Mouse (Mus musculus) 416B (cell line): ENCODE measurements at regions not wholly inside any gene's neighbourhood (a gene's known extent, or its start where the extent isn't known, plus 50 kb on each side); places are given as distances from the start of the nearest gene placed in this dataset.

ENCODE experiments used
- DNase-seq: peaks from one replicate; pipeline ENCODE4 v3.0.0; 2011; ENCODE audit warnings: low read depth

DNA sequence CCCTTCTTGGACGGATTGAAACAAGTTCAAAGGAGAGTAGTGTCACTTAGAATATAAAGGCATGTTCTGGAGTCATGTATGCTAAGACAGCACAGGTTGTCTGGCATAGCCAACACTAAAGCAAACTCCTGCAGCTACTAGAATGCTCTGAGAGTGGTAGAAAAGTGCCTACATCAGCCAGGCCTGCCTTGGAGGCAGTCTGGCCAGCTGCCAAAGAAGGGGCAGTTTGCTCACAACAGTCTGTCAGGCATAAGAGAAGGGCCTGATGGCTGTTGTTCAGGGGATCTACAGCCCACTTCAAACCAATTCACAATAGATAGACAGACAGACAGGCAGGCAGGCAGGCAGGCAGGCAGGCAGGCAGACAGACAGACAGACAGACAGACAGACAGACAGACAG, 136.5 kb upstream of the Dap start:
- DNase-seq = no peak

DNA sequence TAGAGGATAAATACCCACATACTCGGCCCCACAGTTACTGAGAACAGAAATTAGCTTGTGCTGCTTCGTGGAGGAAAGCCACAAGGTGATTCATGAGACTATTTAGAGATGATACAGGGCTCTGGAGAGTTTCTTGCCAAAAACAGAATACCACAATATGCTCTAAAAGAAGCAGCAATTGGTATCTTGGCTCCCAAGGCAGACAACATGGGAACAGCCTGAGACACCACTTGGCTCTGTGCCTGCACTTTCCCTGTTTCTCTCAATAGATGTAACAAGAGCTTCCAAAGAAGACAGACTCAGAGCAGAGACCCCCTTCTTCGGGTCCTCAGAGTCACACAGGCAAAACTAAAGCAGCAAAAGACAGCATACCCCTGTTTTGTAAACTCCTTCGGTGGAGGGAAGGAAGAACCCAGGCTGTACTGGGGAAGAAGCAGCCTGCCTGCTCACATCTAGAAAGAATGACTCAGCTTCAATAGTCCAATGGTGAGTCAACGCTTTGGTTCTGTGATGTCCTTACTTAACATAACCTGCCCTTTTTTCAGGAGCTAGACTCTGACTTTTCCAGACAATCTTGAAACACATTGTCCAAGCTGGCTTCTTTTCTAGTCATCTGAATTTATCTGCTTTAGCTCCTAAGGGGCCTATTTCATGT, 132.1 kb upstream of the Dap start:
- no peak for DNase-seq

DNA sequence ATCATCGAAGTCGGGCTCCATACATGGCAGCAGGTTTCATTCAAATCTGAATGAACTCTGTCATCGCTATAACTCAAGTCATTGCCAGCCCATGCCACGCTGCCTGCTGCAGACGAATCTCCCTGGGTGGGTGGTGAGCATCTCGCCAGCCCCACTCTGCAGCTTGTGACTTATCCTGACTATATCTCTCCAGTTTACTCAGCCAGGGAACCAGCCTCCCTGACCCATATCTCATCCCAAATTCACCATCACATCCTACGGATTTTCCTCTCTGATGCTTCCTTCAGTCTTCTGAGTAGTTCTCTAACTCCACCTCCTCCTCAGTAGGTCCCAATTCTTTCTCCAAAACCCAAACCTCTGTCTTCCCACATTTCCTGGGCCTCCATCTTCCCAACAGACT, 127.9 kb upstream of the Dap start:
- DNase-seq = no peak

DNA sequence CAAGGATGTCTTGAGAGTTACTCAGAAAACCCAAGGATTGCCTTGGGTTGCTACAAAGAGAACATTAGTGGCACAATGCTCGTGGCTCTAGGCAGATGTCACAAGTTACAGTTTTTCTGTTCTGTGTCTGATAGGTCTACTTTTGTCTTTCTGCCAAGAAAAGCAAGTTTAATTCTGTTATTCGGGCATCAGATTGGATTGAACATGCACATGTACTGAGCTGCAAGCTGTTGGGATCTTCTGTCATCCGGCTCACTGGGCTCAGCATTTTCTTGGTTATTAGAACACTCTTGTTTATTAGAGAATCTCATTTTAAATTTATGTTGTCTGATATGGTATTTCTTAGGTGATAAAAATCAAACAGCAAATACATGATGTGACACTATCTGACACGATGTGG, 126.8 kb upstream of the Dap start:
- DNase-seq = no peak

DNA sequence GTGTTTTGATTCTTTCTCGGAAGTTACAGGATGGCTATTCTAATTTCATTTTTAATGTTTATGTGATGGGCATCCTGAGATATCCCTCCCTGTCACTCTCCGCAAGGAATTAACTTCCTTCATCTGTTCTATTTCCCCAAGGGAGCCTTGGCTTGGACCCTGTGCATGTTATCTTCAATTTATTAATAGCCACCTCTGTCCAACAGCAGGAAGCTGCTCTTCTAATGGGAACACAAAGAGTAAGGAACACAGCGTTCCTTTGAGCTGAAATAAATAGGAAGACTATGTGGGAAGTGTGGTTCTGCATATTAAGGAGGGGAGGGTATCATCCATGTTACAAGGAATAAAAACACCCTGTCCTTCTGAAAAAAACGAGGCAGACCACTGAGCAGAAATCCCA, 119.4 kb upstream of the Dap start:
- DNase-seq = no peak

DNA sequence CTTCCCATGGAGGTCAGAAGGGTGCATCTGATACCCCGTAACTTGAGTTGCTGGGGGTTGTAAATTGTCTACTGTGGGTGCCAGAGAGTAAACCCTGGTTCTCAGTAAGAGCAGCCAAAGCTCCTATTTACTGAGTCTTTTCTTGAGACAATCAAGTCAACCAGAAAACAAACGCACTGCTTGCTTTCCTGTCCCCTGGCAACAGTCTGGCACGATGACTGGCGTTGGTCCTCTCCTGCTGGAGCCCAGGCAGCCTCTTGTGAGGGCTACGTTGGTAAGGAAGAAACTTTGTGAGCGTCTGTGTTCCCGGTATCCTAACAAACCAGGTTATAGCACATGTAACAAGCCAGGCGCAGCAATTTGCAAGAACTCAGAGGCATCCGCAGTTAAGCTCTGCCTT, 117.2 kb upstream of the Dap start:
- no peak for DNase-seq

DNA sequence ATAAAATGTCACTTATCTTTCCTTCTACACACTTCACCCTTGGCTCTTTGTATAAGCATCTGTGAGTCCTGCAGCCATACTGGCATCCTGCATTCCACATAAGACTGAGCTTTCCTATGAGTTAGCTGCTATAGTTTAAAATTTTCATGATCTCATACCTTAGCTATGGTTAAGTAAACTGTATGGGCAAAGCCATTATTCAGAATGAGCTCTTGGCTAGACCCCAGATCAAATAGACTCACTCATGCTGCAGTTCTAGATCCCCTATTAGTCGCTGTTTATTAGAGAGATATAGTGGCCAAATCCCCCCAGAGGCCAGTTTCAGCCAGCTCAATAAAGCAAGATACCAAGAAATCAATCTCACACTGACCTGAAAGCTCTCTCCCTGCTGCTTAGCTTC, 110.9 kb upstream of the Dap start:
- no peak for DNase-seq

DNA sequence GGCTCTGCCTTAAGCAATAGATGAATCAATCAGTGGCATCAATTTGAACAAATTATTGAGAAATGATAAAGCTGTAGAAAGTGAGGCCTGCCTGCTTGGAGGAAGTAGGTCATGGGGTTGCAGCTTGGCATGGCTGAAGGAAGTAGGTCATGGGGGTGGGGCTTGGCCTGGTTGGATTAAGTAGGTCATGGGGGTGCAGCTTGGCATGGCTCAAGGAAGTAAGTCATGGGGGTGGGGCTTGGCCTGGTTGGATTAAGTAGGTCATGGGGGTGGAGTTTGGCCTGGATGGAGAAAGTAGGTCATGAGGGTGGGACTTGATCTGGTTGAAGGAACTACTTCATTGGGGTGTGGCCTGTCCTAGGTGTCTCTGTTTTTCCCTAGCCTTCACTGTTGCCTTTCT, 106.8 kb upstream of the Dap start:
- peak; percentile 5 for DNase-seq

DNA sequence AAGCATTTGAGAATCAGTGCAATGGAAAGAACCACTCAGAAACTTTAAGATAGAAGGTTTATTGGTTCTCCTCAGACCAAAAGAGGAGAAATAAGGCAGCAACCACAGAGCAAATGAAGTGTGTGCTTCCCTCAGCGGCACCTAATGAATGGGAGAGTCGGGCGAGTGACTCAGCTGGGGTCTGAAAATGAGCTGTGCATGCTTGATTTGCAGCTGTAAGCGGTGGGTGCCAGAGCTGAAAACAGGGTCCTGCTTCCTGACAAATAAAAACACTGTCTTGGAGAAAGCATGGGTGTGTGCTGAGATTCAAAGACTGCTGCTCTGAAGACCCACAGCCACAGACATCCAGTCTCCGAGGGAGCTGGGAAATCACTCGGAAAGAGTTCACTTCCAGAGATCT, 104.0 kb upstream of the Dap start:
- DNase-seq = no peak

DNA sequence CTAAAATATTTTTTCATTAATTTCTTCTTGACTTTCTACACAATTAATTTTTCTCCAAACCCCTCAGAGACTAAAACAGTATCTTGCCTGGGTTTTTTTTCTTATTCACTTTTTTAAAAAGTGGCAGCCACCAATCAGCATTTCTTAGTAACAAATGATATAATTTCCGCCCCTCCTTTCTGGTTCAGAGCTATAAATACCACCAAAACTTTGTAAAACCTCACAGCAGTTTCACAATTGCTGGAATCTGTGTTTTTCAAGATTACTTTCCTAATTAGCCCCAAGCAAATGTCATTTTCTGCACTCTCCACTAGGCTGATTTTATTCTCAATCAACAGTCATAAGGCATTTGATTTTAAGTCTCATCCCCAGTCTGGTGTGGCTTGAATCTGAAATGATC, 98.3 kb upstream of the Dap start:
- no peak for DNase-seq

DNA sequence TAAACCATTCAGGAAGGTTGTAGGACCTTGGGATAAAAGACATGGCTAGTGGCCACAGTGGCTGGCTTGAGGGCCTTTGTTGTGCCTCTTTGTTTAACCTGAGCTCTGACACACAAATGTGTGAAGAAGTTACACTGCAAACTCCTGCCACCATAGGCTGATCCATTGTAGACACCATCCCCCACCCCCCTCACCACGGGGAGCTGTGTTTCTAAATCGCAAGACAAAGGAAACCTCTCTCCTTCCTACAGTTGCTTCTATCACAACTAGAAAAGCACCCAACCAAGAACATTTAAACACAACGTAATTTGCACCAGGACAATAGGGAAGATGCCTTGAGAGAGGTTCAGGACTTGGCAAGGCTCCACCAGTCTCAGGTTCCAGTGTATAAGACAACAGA, 97.1 kb upstream of the Dap start:
- no peak for DNase-seq

DNA sequence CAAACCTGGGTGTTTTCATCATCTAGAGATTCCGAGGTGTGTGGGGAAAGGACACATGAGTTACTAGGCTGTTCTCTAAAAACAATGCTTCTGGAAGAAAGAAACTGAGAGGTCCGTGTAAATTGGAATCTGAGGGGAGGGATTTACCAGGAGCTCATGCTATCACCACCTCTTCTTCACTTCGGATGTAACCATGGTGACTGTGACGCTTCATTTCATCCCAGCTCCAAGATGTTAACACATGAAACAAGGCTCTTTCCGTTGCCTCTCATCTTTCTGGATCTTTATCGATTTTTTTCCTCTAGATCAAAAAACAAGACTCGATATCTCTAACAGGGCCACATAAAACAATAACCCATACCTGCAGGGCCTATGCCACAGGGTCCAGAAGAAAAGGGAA, 89.2 kb upstream of the Dap start:
- DNase-seq = no peak

DNA sequence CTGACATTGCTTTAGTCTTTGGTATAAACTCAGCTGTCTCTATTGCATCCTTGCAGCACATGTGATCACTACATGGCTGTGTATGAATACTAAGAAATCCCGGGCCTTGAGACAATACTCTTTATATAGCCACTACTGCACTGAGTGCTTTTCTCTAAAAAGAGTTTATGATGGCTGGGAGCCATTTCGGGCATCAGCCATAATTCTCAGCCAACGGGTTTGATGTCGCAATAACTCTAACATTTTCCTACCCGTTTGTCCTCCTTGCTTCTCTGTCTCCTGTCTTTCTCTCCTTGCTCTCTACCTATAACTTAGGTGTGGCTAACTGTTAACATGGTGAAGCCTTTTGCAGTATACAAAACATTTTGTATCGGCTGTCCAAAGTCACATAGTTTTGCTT, 85.5 kb upstream of the Dap start:
- no peak for DNase-seq

DNA sequence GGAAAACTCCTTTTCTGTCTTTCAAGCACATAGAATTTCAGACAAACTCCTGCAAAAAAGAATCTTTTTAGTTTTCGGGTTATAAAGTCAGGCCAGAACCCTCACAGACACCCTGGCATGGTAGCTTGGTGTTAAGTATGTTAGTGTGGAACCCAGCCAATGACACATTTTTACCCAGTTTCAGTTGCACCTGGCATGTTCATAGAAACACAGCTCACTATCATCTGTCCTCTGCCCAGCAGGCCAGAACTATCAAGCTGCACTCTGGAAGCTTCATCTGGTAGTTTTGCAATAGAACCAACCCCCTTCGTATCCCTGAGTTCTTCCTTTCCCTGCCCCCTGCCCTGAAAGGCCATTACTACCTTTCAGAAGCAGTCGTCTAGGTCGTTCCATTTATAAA, 82.4 kb upstream of the Dap start:
- DNase-seq = no peak

DNA sequence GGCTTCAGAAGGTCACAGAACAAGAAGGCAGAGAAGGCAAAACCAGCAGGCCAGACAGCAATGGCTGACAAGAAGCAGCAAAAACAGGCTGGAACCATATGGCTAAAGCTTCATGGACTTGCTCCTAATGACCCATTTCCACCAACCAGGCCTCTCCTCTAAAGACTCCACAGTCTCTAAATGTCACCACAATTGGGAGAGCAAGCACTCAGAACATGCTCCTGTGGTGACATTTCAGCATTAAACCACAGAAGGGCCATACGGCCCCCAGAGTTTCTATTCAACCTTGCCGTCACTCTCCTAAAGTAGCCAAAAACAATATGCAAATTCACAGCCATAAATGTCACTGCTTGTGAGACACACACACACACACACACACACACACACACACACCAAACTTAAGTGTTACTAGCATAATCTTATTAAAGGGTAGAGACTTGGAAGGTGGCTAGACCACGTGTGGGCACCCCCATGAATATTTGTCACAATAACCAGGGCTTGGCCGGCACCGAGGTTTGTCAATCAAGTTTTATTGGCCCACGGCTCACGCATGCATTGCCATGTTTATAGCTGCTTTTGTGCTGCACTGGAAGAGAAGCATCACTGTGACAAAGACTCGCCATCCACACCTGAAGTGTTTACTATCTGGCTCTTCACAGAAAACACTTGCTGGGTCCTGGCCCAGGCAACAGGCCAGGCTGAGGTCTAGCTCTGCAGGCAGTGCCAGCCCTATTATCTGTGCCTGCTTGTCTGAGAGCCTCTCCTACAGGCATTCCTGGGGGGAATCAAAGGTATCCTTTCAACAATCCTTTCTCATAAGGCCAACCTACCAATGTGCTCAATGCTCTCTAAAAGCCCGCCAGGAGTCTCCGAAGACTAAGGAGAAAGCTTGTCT, 75.6 kb upstream of the Dap start:
- DNase-seq = no peak

DNA sequence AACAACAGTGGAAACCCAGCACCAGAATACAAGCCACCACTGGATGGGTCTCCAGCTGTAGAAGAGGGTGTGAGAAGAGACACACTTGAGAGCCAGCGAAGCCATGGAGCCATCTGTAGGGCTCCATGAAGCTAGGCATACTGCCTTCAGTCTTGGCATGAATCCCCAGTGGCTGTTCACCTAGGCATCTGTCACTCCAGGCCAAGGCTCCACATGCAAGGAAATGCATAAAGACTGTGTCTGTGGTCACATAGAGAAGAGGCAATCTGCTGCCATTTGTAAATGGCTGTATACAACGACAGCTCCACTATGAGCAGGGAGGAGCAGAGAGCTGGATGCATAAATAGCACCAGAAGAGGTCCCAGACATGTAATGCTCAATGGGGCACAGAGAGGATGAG, 74.3 kb upstream of the Dap start:
- no peak for DNase-seq

DNA sequence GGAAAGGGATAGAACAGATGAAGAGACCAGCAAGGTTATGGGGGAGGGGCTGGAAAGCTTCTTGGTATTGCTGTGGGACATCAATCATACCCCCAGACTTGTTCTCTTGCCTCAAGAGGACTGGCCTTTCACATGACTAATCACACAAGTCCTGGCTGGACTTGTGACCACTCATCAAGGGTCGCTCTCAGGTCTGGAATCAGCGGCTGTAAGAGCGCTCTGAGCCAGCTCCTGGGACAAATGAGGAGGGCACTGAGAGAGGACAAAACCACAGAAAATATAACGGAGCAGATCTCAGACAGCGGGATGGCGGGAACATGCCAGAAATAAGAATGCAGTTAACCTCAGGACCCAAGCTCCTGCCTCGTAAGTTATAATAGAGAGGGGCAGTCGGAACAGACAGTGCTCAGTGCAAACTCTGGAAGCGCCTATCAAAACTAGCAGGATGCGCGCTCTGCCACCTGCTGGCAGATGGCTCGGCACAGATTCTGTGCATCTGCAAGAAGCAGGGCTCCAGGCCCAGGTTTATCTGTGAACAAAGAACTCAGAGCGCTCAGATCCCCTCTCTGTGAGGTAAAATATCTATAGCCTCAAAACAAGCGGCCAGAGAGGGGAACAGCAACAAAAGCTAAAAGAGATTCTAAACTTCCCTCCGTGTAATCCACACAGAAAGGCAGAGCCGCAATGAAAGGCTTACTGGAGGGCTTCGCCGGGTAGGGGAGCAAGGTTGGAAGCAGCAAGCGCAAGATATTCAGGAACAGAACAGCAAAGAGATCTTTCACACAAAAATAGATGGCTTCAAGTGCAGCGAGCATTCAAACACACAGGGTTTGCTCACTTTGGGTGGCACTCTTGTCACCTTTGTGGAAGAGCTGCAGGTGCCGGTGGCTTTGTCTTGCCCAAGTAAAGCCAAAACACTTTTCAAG, 73.3 kb upstream of the Dap start:
- peak; percentile 4 for DNase-seq

DNA sequence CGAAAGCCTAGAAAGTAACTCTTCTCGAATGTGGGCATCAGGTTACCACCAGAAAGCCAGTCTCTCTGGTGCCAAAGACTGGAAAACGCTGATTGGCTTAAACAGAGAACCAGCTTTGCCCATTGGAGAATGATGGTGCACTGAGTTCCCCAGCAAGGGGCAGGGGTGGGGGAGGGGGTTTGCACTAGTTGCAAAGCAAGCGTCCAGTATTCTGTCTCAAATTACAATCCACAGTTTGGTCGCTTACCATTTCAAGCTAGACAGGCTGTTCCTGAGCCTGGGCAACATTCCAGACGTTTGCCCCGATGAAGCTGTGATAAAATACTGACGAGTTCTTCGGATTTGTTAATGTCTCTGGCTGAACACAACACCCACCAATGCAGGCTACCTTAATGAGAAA, 69.0 kb upstream of the Dap start:
- no peak for DNase-seq

DNA sequence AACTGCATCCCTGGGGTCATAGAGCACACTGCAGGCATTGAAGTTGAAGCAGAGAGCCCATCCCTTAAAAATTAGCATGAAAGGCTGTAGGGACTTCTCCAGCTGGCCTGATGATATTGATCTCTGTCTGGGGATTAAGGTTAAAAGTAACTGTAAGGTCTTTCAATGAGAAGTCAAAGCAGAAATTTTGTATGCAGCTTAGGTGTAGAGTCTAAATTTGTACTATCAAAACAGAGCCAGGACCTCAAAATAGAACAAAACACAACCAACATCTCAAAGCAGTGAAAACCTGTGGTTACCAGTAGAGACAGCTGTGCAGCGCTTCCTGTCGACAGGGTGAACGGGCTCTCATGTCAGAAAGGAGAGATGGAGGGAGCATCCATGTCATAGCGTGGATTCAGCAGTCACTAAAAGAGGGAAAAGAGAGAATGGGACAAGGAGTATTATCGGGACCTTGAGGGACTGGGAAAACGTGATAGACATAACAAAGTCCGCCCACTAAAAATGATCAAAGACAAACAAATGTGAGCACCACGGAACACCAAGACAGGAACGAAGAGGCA, 57.5 kb upstream of the Dap start:
- no peak for DNase-seq

DNA sequence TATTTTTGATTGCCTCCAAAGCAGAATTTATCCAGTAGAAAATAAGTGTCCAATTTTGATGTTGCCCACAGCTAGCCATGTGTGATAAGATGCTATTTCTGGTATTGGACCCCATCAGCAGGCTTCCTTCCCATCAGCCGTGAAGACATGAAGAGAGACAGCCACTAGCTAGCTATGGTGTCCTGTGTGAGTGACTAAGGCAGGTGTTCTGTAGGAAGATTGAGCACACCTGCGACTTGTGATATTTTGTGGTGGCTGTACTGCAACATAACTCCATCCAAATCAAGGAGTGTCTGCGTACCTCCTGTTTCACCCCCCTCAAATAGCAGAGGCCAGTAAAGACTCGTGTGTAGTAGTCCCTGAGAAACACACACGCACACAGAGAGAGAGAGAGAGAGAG, 56.6 kb upstream of the Dap start:
- no peak for DNase-seq

DNA sequence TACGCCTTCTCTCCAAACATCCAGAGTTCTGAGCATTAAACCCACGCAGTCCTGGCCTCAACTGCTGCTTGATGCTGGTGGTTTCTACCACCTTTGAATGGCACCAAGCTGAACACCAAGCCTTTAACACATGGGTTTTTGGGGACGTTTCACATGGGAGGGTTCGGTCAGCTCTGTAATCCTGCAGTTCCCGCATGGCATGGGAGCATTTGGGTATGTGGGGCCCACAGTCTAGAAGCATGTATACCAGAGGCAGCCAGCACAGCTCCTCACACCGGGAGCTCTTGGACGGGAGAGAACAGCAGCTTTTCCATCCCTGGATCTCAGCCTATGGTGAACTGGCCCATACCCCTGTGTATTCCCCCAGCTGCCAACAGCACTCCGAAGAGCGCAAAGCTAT, 55.9 kb upstream of the Dap start:
- no peak for DNase-seq

DNA sequence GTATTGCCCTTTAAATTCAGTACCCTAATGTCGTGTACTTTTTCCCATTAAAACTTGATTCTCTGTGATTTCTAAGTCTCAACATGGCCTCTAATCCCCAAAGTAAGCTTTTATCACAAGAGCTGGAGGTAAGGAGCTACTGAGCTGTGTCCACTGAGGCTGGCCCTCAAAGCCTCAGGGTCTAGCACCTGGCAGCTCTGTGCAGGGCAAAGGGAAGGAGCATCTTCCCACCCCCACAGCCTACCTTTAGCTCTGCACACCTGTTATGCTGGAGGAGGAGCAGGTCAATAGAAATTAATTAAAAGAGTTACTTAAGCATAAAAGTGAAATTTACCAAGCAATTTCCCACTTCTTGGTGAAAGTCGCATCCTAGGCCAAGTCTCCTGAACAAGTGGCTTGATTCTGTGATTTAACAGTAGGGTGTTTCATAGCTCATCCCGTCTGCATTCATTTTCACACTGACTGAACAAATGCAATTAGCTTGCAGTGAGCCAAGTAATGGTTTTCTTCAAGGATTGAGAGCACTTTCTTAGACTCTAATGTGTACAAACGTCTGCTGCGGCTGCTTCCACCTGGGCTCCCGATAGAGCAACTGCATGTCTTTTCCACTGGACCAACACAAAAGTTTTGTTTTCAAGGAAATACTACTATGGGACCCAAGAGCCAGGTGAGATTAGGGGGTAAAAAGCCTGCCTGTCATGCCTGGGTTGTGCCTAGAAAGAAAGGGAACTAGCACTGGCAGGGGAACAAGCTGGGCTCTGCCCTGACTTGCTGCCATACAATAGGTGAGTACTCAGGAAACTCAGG, 50.6 kb upstream of the Dap start:
- no peak for DNase-seq
